Mouse (Mus musculus) erythroblast, embryonic 14.5 days (primary cell): ENCODE data around the gene Emc4. TPM values are rescaled to one million over a fixed set of nuclear protein-coding genes. Genes with fewer than 3 reads are reported as not detected.

Source experiments
- H3K27me3 ChIP-seq: 2 replicates; pipeline ENCODE4 v1.6.1; 2012; ENCODE audit warnings: inconsistent platforms; ENCODE audit not compliant: control insufficient read depth
- H3K36me3 ChIP-seq: 2 replicates; pipeline ENCODE4 v1.6.1; 2012; ENCODE audit warnings: mild to moderate bottlenecking, inconsistent platforms; ENCODE audit not compliant: control insufficient read depth
- H3K4me1 ChIP-seq: 2 replicates; pipeline ENCODE4 v1.6.1; 2012; ENCODE audit warnings: inconsistent platforms; ENCODE audit not compliant: control insufficient read depth
- H3K4me3 ChIP-seq: replicated peaks from 2 replicates; pipeline ENCODE3; 2012; ENCODE audit warnings: moderate library complexity, mild to moderate bottlenecking, inconsistent platforms
- H3K9me3 ChIP-seq: 2 replicates; pipeline ENCODE4 v1.6.1; 2012; ENCODE audit warnings: low read length, inconsistent platforms, mixed read lengths; ENCODE audit not compliant: control insufficient read depth
- GATA1 ChIP-seq: IDR thresholded peaks from 2 replicates; pipeline ENCODE4 v1.6.1; 2012; ENCODE audit warnings: low read length, inconsistent platforms, mixed read lengths
- TAL1 ChIP-seq: IDR thresholded peaks from 3 replicates; pipeline ENCODE4 v1.6.1; 2012; ENCODE audit warnings: low read length, inconsistent platforms, mixed read lengths
- polyA plus RNA-seq: library from polyadenylated mRNA; stranded (reverse); fragments of >175 nt; gene quantifications from 2 replicates; pipeline ENCODE4 v1.2.3, GENCODE M21; 2012

Emc4 gene
- 0.78 and 1.1 TPM in 2 replicates for polyA plus RNA-seq

GRCm38 (mm10) chr2:112367726-112368673 lies at the start of gene Emc4:
Emc4 (minus strand) TSS chr2:112368027.
- H3K27me3 ChIP-seq = no peaks in the 10 kb centered on the region
- peak within 1 kb of the TSS; percentile 91 for H3K4me3 ChIP-seq
- peaks cover 29% of the 10 kb centered on the region for H3K4me1 ChIP-seq
- peaks cover 26% of the 10 kb centered on the region for H3K36me3 ChIP-seq
- no peak for TF ChIP-seq GATA1
- TF ChIP-seq TAL1 = no peak
- H3K9me3 ChIP-seq = no peaks in the 10 kb centered on the region

GRCm38 (mm10) chr2:112407030-112407429 lies 39.2 kb upstream of the Emc4 start:
- Histone ChIP-seq H3K4me3 (no peak overlapping the region), H3K36me3 (peaks cover 67% of the 10 kb centered on the region), H3K27me3 (no peaks in the 10 kb centered on the region), H3K9me3 (no peaks in the 10 kb centered on the region), H3K4me1 (no peaks in the 10 kb centered on the region)
- no peak for TF ChIP-seq TAL1
- TF ChIP-seq GATA1 = no peak

GRCm38 (mm10) chr2:112396649-112397048 lies 28.8 kb upstream of the Emc4 start:
- peaks cover 4% of the 10 kb centered on the region for H3K36me3 ChIP-seq
- H3K4me3 ChIP-seq = no peak overlapping the region
- TF ChIP-seq TAL1 = no peak
- no peaks in the 10 kb centered on the region for H3K9me3 ChIP-seq
- H3K27me3 ChIP-seq = no peaks in the 10 kb centered on the region
- H3K4me1 ChIP-seq = peaks cover 11% of the 10 kb centered on the region

GRCm38 (mm10) chr2:112393958-112394357 lies 26.1 kb upstream of the Emc4 start:
- Histone ChIP-seq H3K4me1 (peaks cover 20% of the 10 kb centered on the region), H3K9me3 (no peaks in the 10 kb centered on the region), H3K36me3 (peaks cover 9% of the 10 kb centered on the region), H3K27me3 (no peaks in the 10 kb centered on the region), H3K4me3 (no peak overlapping the region)
- TF ChIP-seq GATA1 (no peak), TAL1 (no peak)

DNA sequence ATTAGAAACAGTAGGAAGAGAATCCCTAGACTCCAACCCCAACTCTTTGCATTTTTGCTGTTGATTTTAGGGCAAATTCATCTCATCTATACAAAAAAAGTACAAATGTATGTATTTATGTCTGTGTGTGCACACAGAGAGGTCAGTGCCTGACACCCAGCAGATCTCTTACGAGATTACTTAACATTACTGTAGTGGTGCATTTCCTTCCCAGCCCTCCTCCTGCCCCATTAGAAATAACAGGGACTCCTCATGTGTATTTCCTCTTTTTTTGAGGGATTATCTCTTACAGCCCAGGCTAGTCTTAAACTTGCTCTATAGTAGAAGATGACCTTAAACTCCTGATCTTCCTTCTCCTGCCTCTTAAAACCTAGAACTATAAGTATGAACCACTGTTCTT lies 24.9 kb upstream of the Emc4 start:
- Histone ChIP-seq H3K9me3 (no peaks in the 10 kb centered on the region), H3K4me1 (peaks cover 20% of the 10 kb centered on the region), H3K27me3 (no peaks in the 10 kb centered on the region), H3K4me3 (no peak overlapping the region), H3K36me3 (peaks cover 16% of the 10 kb centered on the region)
- no peak for TF ChIP-seq TAL1
- no peak for TF ChIP-seq GATA1

DNA sequence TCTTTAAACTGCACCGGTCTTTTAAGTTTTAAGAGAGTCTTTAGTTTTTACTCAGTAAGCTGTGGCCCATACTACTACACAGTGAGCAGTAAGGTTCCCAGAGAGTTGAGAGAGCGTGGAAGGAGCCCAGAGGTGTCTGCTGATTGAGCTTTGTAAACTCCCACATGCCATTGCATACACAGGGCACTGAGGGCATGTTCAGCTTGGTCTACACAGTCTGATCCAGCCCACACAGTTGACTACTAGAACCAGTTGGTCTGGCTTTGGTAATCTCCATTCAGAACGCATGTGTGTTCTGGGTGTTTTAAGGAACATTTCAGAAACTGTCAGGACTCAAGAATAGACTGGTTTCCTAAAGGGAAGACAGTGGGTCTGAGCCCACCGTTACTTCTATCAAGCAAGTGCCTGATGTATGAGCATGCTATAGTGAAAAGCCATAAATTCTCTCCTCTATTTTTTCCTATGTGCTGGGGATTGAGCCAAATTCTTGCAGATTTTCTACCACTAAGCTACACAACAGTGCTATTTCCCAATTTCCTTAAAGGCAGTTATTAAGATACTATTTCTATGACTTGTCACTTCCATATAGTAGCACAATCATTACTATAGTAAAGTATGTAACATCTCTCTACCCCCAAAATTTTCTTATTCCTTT lies 23.6 kb upstream of the Emc4 start:
- Histone ChIP-seq H3K4me1 (peaks cover 17% of the 10 kb centered on the region), H3K27me3 (no peaks in the 10 kb centered on the region), H3K4me3 (no peak overlapping the region), H3K36me3 (peaks cover 14% of the 10 kb centered on the region), H3K9me3 (no peaks in the 10 kb centered on the region)
- TF ChIP-seq TAL1 (no peak), GATA1 (no peak)

DNA sequence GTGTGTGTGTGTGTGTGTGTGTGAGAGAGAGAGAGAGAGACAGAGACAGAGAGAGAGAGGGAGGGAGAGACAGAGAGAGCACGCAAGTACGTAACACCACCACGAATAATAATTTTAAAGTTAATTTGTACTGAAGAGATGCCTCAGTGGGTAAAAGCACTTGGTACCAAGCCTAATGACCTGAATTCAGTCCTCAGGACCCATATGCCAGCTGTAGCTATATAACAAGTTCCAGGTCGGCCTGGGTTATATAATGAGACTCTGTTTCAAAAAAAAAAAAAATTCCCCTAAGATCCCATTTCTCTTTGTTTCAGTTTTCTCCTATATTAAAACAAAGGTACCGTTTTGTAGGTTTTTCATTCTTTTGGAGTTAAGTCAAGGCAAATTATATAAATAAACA lies 23.0 kb upstream of the Emc4 start:
- Histone ChIP-seq H3K4me3 (no peak overlapping the region), H3K4me1 (peaks cover 15% of the 10 kb centered on the region), H3K36me3 (peaks cover 14% of the 10 kb centered on the region), H3K9me3 (no peaks in the 10 kb centered on the region), H3K27me3 (no peaks in the 10 kb centered on the region)
- no peak for TF ChIP-seq GATA1
- no peak for TF ChIP-seq TAL1

DNA sequence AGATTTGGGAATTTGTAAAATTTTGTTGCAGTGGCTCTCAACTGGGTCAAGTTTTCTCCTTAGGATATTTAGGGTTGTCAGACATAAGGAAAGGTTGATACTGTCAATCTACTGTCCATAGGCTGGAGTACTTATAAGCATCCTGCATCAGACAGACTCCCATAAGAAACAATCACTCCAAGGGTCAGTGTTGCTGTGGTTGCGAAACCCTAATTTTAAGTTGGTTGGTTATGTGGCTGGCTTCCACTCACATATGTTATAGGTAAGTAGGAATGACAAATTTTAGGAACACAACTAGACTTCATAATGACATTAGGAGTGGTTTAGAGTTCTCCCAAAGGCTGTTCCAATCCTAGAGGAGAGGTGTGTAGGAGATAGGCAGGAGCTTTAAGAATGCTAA lies 13.4 kb upstream of the Emc4 start:
- Histone ChIP-seq H3K36me3 (peaks cover 20% of the 10 kb centered on the region), H3K4me3 (peak overlapping the region; percentile 92), H3K9me3 (no peaks in the 10 kb centered on the region), H3K4me1 (peaks cover 45% of the 10 kb centered on the region), H3K27me3 (no peaks in the 10 kb centered on the region)
- TF ChIP-seq GATA1 = no peak
- no peak for TF ChIP-seq TAL1

DNA sequence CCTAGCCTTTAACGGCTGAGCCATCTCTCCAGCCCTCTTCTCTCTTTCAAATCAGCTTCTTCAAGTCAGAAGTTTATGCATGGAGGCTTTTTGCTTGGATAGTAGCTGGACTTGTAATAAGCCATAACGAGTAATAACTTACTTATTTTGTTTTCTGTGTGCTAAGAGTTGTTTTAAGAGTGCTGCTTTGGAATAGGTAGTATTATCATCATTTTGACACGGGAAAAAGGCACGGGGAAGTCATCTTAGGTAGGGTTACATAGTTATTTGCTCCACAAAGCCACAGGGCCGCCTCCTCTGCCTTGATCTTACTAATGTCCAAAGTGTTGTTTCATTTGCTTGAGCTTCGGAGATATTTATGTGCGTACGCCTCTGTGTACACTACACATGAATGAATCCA lies 12.3 kb upstream of the Emc4 start:
- H3K4me1 ChIP-seq = peaks cover 43% of the 10 kb centered on the region
- peaks cover 17% of the 10 kb centered on the region for H3K36me3 ChIP-seq
- TF ChIP-seq GATA1 (no peak), TAL1 (no peak)
- H3K27me3 ChIP-seq = peaks cover under 1% of the 10 kb centered on the region; the same call in 1 of the 2 replicates
- peak overlapping the region; percentile 92 for H3K4me3 ChIP-seq
- no peaks in the 10 kb centered on the region for H3K9me3 ChIP-seq
